Mouse (Mus musculus) ovary, postnatal 36 days (tissue): Measurements from ENCODE around the gene Odf3b.

Source experiments
- DNase-seq: peaks from one replicate; pipeline ENCODE4 v3.0.0; 2022; ENCODE audit warnings: low spot score, mixed read lengths

The Odf3b gene

GRCm38 (mm10) chr15:89334774-89335537 is 44.1 kb downstream of the Odf3b start:
- DNase-seq = no peak

GRCm38 (mm10) chr15:89334271-89334670 is 44.8 kb downstream of the Odf3b start, which contains the start of gene Miox:
Miox (plus strand) TSS chr15:89334398.
- DNase-seq = no peak
